Comparison of ENCODE assay signal across 20 mouse cellular contexts in the genomic region with DNA sequence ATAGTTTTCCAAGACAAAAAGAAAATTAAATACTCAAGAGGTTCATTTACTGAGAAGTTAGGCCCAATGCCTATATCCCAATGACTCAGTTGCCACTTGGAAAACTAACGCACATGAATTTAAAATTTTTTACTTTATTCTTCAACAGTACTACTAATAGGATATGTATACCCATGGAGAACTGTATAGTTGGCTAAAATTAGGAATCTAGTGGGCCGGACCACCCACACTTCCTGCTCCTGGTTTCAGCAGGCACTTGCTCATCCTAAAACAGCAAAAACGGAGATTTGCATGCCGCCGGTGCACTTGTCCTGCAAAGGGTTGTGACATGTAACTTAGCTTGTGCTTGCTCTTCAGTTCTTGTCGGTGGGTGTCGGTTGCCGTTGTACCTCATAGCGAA.
"Had no signal": no experiment of that assay in that cellular context is flagged by ENCODE, and none has a peak within 500 bp of the region (broad histone marks: within the 10 kb centered on the region; RNA-seq: fewer than 3 reads in every experiment).

No protein-coding gene starts in this region.

- H3K4me1 ChIP-seq: liver, embryonic 12.5 days; midbrain, embryonic 12.5 days; neural tube, embryonic 13.5 days; neural tube, embryonic 15.5 days; stomach, embryonic 15.5 days had no signal

- H3K9ac ChIP-seq: liver, embryonic 12.5 days; liver, embryonic 14.5 days; lung, embryonic 14.5 days; midbrain, embryonic 12.5 days; neural tube, embryonic 13.5 days; neural tube, embryonic 15.5 days; stomach, embryonic 15.5 days had no signal

- ATAC-seq: liver, embryonic 12.5 days; midbrain, embryonic 16.5 days had no signal

- H3K4me2 ChIP-seq: liver, embryonic 12.5 days; lung, embryonic 14.5 days; midbrain, embryonic 12.5 days; neural tube, embryonic 13.5 days; neural tube, embryonic 15.5 days; stomach, embryonic 15.5 days had no signal

- DNase-seq: lung, adult 18-20 months; lung, embryonic 14.5 days; lung, postnatal 10 days; lung, postnatal 4 days; midbrain, embryonic 14.5 days; retina, postnatal 1 day; spleen, adult 18-20 months; thymus, adult 2 months; thymus, postnatal 25 days; thymus, postnatal 4 days had no signal

- H3K4me3 ChIP-seq: liver, embryonic 12.5 days; midbrain, embryonic 10.5 days; midbrain, embryonic 12.5 days; myocyte; neural tube, embryonic 13.5 days; neural tube, embryonic 15.5 days; stomach, embryonic 15.5 days had no signal

- H3K27me3 ChIP-seq: liver, embryonic 12.5 days; midbrain, embryonic 12.5 days; neural tube, embryonic 13.5 days; neural tube, embryonic 15.5 days; stomach, embryonic 15.5 days had no signal

- H3K27ac ChIP-seq: liver, embryonic 12.5 days; liver, embryonic 14.5 days; midbrain, embryonic 10.5 days; midbrain, embryonic 12.5 days; neural tube, embryonic 13.5 days; neural tube, embryonic 15.5 days; stomach, embryonic 15.5 days; stomach, postnatal 0 days had no signal

- H3K36me3 ChIP-seq: liver, embryonic 12.5 days; midbrain, embryonic 10.5 days; midbrain, embryonic 12.5 days; neural tube, embryonic 13.5 days; neural tube, embryonic 15.5 days; stomach, embryonic 15.5 days had no signal

- H3K9me3 ChIP-seq: liver, embryonic 12.5 days; midbrain, embryonic 10.5 days; midbrain, embryonic 12.5 days; neural tube, embryonic 13.5 days; neural tube, embryonic 15.5 days; stomach, embryonic 15.5 days had no signal
